Mouse (Mus musculus): Measurements from ENCODE around the gene Mcoln1.
A peak's percentile ranks its signal among the peaks of the same experiment; 100 is the strongest.

Mcoln1 gene

GRCm38 (mm10) chr8:3500235-3501090, at the start of gene Mcoln1:
TSS of gene Mcoln1 (plus strand) at chr8:3500457.
- peak; percentile 97 for DNase-seq (ENCODE audit: low spot score)

- DNase-seq (ENCODE audit: low spot score) = no peak
Observed at GRCm38 (mm10) chr8:3450670-3451069, 49.6 kb upstream of the Mcoln1 start.

GRCm38 (mm10) chr8:3451992-3452391, 48.3 kb upstream of the Mcoln1 start:
- no peak for DNase-seq (ENCODE audit: low spot score)

GRCm38 (mm10) chr8:3463248-3463647, 37.0 kb upstream of the Mcoln1 start:
- DNase-seq (ENCODE audit: low spot score) = no peak

GRCm38 (mm10) chr8:3464309-3464708, 35.9 kb upstream of the Mcoln1 start:
- no peak for DNase-seq (ENCODE audit: low spot score)

GRCm38 (mm10) chr8:3467006-3467885, 33.0 kb upstream of the Mcoln1 start, which contains the start of gene Pex11g:
TSS of gene Pex11g (minus strand) at chr8:3467680.
- peak; percentile 81 for DNase-seq (ENCODE audit: low spot score)

GRCm38 (mm10) chr8:3467886-3468545, 32.2 kb upstream of the Mcoln1 start:
- DNase-seq (ENCODE audit: low spot score) = no peak

GRCm38 (mm10) chr8:3468838-3469237, 31.4 kb upstream of the Mcoln1 start:
- no peak for DNase-seq (ENCODE audit: low spot score)

- no peak for DNase-seq (ENCODE audit: low spot score)
Observed at GRCm38 (mm10) chr8:3470562-3470961, 29.7 kb upstream of the Mcoln1 start, which contains the start of gene Tex45. TSS of gene Tex45 (plus strand) at chr8:3470862.

- DNase-seq (ENCODE audit: low spot score) = no peak
Observed at GRCm38 (mm10) chr8:3475715-3476429, 24.4 kb upstream of the Mcoln1 start.

GRCm38 (mm10) chr8:3480221-3480785, 20.0 kb upstream of the Mcoln1 start:
- DNase-seq (ENCODE audit: low spot score) = no peak

- DNase-seq (ENCODE audit: low spot score) = no peak
Observed at GRCm38 (mm10) chr8:3481605-3482004, 18.7 kb upstream of the Mcoln1 start.

GRCm38 (mm10) chr8:3482240-3482740, 18.0 kb upstream of the Mcoln1 start:
- DNase-seq (ENCODE audit: low spot score) = no peak

- DNase-seq (ENCODE audit: low spot score) = no peak
Observed at GRCm38 (mm10) chr8:3483546-3483945, 16.7 kb upstream of the Mcoln1 start.

- DNase-seq (ENCODE audit: low spot score) = no peak
Observed at GRCm38 (mm10) chr8:3485192-3485591, 15.1 kb upstream of the Mcoln1 start.

GRCm38 (mm10) chr8:3492901-3493844, 7.1 kb upstream of the Mcoln1 start, which contains the start of gene Zfp358:
TSS of gene Zfp358 (plus strand) at chr8:3493138.
- DNase-seq (ENCODE audit: low spot score) = no peak

GRCm38 (mm10) chr8:3493845-3494208, 6.4 kb upstream of the Mcoln1 start:
- DNase-seq (ENCODE audit: low spot score) = no peak

GRCm38 (mm10) chr8:3495578-3496427, 4.5 kb upstream of the Mcoln1 start:
- DNase-seq (ENCODE audit: low spot score) = no peak

GRCm38 (mm10) chr8:3496428-3496748, 3.9 kb upstream of the Mcoln1 start:
- DNase-seq (ENCODE audit: low spot score) = no peak

All from layer of hippocampus, adult 9-10 months (tissue).